Mouse (Mus musculus): ENCODE data around the gene Zfp282. TPM values are rescaled to one million over a fixed set of nuclear protein-coding genes. Genes with fewer than 3 reads are reported as not detected.
A peak's percentile ranks its signal among the peaks of the same experiment; 100 is the strongest.
"Not testable (repeated sequence)": the region's sequence is repeated elsewhere in the genome, so short reads cannot be mapped to it uniquely, and the experiment has no call there.

The Zfp282 gene
- total RNA-seq (2021) = 1 to 10 TPM; 6.1 to 7.0 TPM

DNA sequence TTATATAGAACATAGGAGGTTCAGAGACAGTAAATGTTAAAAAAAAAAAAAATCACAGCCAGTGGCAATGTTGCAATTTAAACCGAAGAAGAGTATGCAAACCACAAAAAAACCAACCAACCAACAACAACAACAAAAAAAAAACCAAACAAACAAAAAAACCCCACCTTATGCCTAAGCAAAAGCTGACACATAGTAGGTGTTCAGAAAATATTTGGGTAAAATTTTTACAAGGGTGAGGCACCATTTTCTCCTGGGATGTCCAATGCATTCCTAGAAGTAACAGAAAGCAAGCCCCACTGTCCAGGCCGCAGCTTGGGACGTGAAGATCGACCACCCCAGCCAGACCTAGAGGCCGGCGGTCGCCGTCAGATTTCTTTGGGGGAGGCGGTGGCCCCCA, at the start of gene Zfp282:
Gene Zfp282 (plus strand): TSS at position 147 of the 400 bp plus-strand sequence.
- intact Hi-C loops (cut with DNase I) = loop anchor here (2.0 to 5.0 kb wide), 4 partner anchors 42 to 140 kb away; partner anchors contain the start of genes Zfp212 and Zfp398
- DNase-seq (ENCODE audit: low spot score) = no peak

- intact Hi-C loops (cut with DNase I) = no loop called here
These were observed 49.5 kb upstream of the Zfp282 start for GRCm38 (mm10) chr6:47827462-47827861.

GRCm38 (mm10) chr6:47828950-47829349, 48.1 kb upstream of the Zfp282 start:
- no peak for DNase-seq (ENCODE audit: low spot score)
- intact Hi-C loops (cut with DNase I) = loop anchor here (2.0 kb wide), 1 partner anchor 18 kb away; no protein-coding TSS in a partner anchor

More at GRCm38 (mm10) chr6:47827462-47827861, 49.5 kb upstream of the Zfp282 start:
- no peak for DNase-seq (ENCODE audit: low spot score)

- DNase-seq (ENCODE audit: low spot score) = peak; percentile 77
- intact Hi-C loops (cut with DNase I) = loop anchor here (1.0 kb wide), 1 partner anchor 31 kb away; no protein-coding TSS in a partner anchor
These were observed 46.6 kb upstream of the Zfp282 start, which contains the start of gene Zfp786 for GRCm38 (mm10) chr6:47830104-47831078. Zfp786 (minus strand) TSS chr6:47830867.

DNA sequence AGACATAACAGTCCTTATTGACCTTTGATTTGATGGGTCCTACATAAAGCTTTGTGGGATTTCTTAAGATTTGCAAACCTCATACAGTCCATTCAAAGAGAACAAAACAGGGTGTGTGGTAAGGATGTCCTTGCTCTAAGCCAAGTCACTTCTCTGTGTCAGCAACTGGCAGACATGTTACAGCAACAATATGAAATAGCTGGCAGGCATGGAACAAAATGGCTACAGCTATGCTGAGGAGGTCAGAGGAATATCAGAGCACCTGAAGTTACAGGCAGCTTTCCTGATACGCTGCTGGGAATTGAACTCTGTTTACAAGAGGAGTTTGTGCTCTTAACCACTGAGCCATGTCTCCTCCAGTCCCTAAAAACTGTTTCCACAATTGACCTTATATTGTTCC, 44.8 kb upstream of the Zfp282 start:
- intact Hi-C loops (cut with DNase I) = no loop called here
- no peak for DNase-seq (ENCODE audit: low spot score)

DNA sequence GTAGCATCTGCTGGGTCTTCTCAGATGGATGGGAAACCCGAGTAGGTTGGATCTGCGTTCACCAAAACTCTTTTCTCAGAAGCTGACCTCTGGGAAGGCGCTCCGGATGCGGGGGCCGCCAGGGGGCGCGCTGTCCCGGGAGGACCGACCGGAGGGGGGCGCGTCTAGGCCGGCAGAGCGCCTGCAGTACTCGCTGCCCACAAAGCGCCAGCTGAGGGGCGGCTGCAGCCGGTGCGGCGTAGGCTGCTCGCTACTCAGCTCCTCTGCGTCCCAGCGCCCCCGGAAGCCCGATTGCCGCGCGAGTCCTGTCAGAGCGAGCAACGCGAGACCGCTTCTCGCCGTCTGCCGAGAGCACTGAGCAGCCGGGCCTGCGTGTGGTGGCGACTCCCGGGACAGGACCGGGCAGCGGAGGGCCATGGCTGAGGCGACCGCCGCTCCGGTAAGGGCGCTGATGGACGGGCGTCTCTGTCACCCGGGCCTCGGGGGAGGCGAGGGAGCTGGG, 41.5 kb upstream of the Zfp282 start, which contains the start of gene Zfp398:
Gene Zfp398 (plus strand): TSS at position 180 of the 502 bp plus-strand sequence.
- peak; percentile 90 for DNase-seq (ENCODE audit: low spot score)

GRCm38 (mm10) chr6:47835984-47836521, 41.0 kb upstream of the Zfp282 start:
- intact Hi-C loops (cut with DNase I) = loop anchor here (2.0 to 5.0 kb wide), 4 partner anchors 41 to 211 kb away; partner anchors contain the start of genes Zfp212, Zfp282 and Zfp777
- peak; percentile 11 for DNase-seq (ENCODE audit: low spot score)

More for the DNA sequence above, 41.5 kb upstream of the Zfp282 start, which contains the start of gene Zfp398:
- intact Hi-C loops (cut with DNase I) = loop anchor here (2.0 to 5.0 kb wide), 4 partner anchors 41 to 212 kb away; partner anchors contain the start of genes Zfp212, Zfp282 and Zfp777

DNA sequence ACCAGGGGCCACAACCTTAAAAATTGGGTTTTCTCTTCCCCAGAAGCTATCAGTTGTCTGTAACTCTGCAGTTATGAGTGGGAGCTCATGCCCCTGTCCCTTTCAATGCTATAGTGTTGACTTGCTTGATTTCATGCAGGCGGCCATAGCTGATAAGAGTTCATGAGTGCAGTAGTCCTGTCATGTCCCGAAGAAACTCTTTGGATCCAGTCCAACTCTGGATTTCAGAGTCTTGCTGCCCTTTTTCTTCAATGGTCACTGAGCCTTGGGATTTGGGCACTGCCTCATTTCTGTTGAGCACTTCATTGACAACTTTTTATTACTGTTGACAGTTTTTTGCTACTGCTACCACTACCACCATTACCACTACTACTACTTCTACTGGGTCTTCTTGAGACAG, 39.4 kb upstream of the Zfp282 start:
- no peak for DNase-seq (ENCODE audit: low spot score)
- intact Hi-C loops (cut with DNase I) = loop anchor here (5.0 kb wide), 2 partner anchors 140 to 210 kb away; partner anchors contain the start of gene Zfp777

DNA sequence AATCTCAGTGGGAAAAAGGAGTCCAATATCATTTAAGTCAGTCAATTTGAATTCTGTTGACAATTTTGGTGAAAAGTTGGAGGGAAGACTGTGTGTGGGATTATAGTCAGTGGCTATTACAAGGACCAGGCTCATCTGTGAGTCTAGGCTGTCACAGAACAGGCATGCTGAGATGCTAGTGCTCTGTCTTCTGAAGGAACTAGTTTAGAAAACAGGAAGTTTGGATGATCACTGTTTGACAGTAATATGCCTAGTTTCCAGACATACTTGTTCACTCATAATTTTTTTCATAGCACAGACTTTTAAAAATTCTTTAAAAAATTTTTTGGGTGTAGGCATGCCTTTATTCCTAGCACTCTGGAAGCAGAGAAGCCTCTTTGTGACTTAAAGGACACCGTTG, 35.9 kb upstream of the Zfp282 start:
- intact Hi-C loops (cut with DNase I) = no loop called here
- DNase-seq (ENCODE audit: low spot score) = no peak

DNA sequence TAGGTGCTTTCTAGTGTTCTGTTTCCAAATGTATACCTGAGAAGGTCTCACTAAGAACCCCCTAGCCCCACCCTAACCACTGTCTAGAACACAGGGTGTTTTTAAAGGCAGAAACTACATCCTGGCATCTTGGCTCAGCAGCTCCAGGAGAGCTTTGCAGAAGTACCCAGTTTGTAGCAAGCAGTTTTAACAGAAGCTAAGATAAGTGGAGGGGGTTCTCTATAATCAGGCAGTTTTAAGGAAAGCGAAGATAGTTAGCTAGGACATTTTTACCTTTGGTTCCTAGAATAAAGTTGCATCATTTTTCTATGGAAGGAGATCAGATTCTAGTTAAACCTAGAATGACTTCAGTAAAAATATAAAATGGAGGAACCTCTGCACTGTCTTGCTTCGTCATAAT, 35.2 kb upstream of the Zfp282 start:
- no peak for DNase-seq (ENCODE audit: low spot score)
- intact Hi-C loops (cut with DNase I) = no loop called here

GRCm38 (mm10) chr6:47842337-47842736, 34.7 kb upstream of the Zfp282 start:
- intact Hi-C loops (cut with DNase I) = no loop called here
- no peak for DNase-seq (ENCODE audit: low spot score)

DNA sequence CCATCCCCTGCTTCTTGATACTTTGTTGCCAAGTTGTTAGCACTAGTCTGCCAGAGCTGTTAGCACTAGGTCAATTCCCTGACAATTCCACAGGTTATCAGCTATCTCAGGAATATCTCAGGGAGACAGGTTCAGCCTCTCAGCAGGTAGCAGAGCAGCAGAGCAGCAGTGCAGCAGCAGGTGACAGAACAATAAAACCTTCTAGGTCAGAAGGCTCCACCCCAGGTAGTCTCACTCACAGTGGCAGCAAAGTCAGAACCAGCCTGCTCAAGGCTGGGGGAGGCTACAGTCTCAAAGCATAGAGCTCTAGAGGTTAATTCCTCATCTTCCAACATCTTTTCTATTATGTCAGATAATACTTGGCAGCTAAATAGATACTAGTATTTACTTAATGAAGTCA, 31.2 kb upstream of the Zfp282 start:
- DNase-seq (ENCODE audit: low spot score) = no peak
- intact Hi-C loops (cut with DNase I) = no loop called here

- DNase-seq (ENCODE audit: low spot score) = no peak
- intact Hi-C loops (cut with DNase I) = no loop called here
These were observed 19.8 kb upstream of the Zfp282 start for GRCm38 (mm10) chr6:47857241-47857640.

GRCm38 (mm10) chr6:47857729-47858128, 19.3 kb upstream of the Zfp282 start:
- intact Hi-C loops (cut with DNase I); DNase-seq (ENCODE audit: low spot score): not testable (repeated sequence)

GRCm38 (mm10) chr6:47872266-47872665, 4.7 kb upstream of the Zfp282 start:
- DNase-seq (ENCODE audit: low spot score) = no peak
- intact Hi-C loops (cut with DNase I) = no loop called here

GRCm38 (mm10) chr6:47877461-47878132, 593 bp downstream of the Zfp282 start:
- peak; percentile 89 for DNase-seq (ENCODE audit: low spot score)
- intact Hi-C loops (cut with DNase I) = loop anchor here (2.0 to 5.0 kb wide), 4 partner anchors 43 to 140 kb away; partner anchors contain the start of genes Zfp212 and Zfp398

- intact Hi-C loops (cut with DNase I) = loop anchor here (5.0 kb wide), 2 partner anchors 91 to 139 kb away; no protein-coding TSS in a partner anchor
- DNase-seq (ENCODE audit: low spot score) = no peak
These were observed 1.1 kb downstream of the Zfp282 start for GRCm38 (mm10) chr6:47878133-47878514.

DNA sequence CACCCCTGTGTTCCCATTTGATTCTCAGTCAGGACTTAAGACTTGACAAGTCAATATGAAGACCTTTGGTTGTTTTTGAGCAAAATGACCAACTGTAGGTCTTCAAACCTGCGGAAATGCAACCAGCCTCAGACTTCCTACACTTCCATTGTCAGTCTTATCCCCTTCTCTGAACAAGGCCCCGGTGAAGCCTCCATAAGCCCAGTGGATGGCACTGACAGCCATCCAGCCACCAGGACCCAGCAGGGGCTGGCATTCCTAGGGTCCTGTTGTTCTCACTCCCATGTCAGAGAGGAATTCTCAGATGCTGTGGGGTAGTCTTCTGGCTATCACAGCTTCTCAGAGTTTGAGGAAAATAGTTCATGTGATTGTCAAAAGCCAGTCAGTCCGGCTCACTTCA, 1.6 kb downstream of the Zfp282 start:
- DNase-seq (ENCODE audit: low spot score) = no peak
- intact Hi-C loops (cut with DNase I) = loop anchor here (5.0 kb wide), 2 partner anchors 91 to 139 kb away; no protein-coding TSS in a partner anchor

DNA sequence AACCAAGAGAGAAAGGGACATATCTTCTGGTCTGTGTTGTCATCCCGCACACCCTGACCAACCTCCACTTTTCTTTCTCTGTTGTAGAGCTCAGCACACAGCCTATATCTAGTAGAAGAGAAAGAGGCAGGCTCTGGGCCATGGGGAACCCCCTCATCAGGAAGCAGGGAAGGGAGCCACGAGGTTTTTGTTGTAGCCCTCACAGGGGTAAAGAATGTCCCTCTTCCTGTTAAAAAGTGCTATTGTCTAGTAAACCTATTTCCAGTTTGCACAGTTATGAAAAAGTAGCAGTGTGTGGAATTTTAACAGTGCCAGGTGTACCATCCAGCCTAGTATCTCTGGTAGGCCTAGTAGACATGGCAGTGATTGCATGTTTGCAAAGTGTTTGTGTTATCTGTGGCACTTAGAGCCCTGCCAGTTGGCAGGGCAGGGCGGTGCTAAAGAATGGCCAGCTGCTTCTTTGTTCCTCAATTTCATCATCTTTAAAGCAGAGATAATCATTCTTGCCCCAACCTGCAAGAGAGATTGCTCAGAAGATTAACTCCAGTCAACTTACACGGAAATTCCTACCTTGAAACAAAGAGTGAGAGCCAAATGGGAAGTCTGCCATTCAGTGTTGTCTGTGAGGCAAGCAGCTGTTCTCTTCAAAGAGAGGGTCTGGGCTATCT, 2.2 kb downstream of the Zfp282 start:
- DNase-seq (ENCODE audit: low spot score) = no peak
- intact Hi-C loops (cut with DNase I) = loop anchor here (5.0 kb wide), 2 partner anchors 92 to 138 kb away; no protein-coding TSS in a partner anchor
